Mouse (Mus musculus) olfactory bulb, adult 2 months (tissue): ENCODE results near the gene Kdm7a.

Experiments
- CTCF ChIP-seq: fragments of 200-500 bp; IDR thresholded peaks from 2 replicates; pipeline ENCODE4 v1.5.1; 2012; ENCODE audit warnings: low read depth, mild to moderate bottlenecking, low read length, moderate library complexity; ENCODE audit not compliant: insufficient read depth
- POLR2A ChIP-seq: fragments of 200-500 bp; IDR thresholded peaks from 2 replicates; pipeline ENCODE4 v1.6.1; 2012; ENCODE audit warnings: mild to moderate bottlenecking, low read depth, low read length, moderate library complexity; ENCODE audit not compliant: insufficient read depth

GRCm38 (mm10) chr6:39118456-39118881 lies 88.1 kb downstream of the Kdm7a start:
- no peak for TF ChIP-seq CTCF
- no peak for TF ChIP-seq POLR2A
